Mouse (Mus musculus) lung, embryonic 14.5 days (tissue): ENCODE results near the gene Ppp1r14d. TPM values are rescaled to one million over a fixed set of nuclear protein-coding genes. Genes with fewer than 3 reads are reported as not detected.
A peak's percentile ranks its signal among the peaks of the same experiment; 100 is the strongest.

Experiments
- ATAC-seq: fragments of 200-750 bp; cut with Nextera tagmentation; 2 replicates; pipeline ENCODE4 v1.8.0; 2017; ENCODE audit warnings: mild to moderate bottlenecking, moderate TSS enrichment, moderate library complexity; ENCODE audit not compliant: insufficient read depth
- DNase-seq: peaks from one replicate; pipeline ENCODE4 v3.0.0-alpha.2; 2015
- H3K27ac ChIP-seq: fragments of 300-500 bp; sonication (generic); 2 replicates; pipeline ENCODE4 v1.5.1; 2014; ENCODE audit warnings: low read depth, mild to moderate bottlenecking, moderate library complexity
- H3K27me3 ChIP-seq: fragments of 300-500 bp; sonication (generic); 2 replicates; pipeline ENCODE4 v1.6.1; 2014; ENCODE audit warnings: low read length, control low read depth; ENCODE audit not compliant: insufficient read depth
- H3K36me3 ChIP-seq: fragments of 300-500 bp; sonication (generic); 2 replicates; pipeline ENCODE4 v1.6.1; 2014; ENCODE audit warnings: control low read depth; ENCODE audit not compliant: insufficient read depth
- H3K4me1 ChIP-seq: fragments of 300-500 bp; sonication (generic); 2 replicates; pipeline ENCODE4 v1.6.1; 2014; ENCODE audit warnings: antibody characterized with exemption, control low read depth; ENCODE audit not compliant: insufficient read depth
- H3K4me2 ChIP-seq: fragments of 300-500 bp; sonication (generic); 2 replicates; pipeline ENCODE4 v1.6.1; 2014; ENCODE audit warnings: mild to moderate bottlenecking
- H3K4me3 ChIP-seq: fragments of 300-500 bp; sonication (generic); 2 replicates; pipeline ENCODE4 v1.5.1; 2014; ENCODE audit warnings: low read depth, low read length
- H3K9ac ChIP-seq: fragments of 300-500 bp; sonication (generic); 2 replicates; pipeline ENCODE4 v1.6.1; 2014
- H3K9me3 ChIP-seq: fragments of 300-500 bp; sonication (generic); 2 replicates; pipeline ENCODE4 v1.6.1; 2016; ENCODE audit warnings: low read depth, low read length, control low read depth
- CTCF ChIP-seq: IDR thresholded peaks from 2 replicates; pipeline ENCODE4 v1.5.1; 2016; ENCODE audit warnings: antibody characterized with exemption, low read depth
- WGBS: fragments of 180-500 bp; shearing (Covaris S2); extraction: QIAGEN DNeasy Blood & Tissue Kit; methylation state at CpG from one replicate; pipeline ENCODE4 v1.1.7; 2014; 5-methylcytosine and 5-hydroxymethylcytosine counted together
- polyA plus RNA-seq: library from polyadenylated mRNA; unstranded; fragments of >200 nt; fragmentation: Nextera tagmentation; extraction: Ambion mirVana; gene quantifications from 2 replicates; pipeline ENCODE4 v1.2.1, GENCODE M21; 2014

Gene Ppp1r14d
- polyA plus RNA-seq, 1 experiment from 2014 or later: 0.41 TPM

- H3K9ac ChIP-seq: no peak overlapping the region
- H3K4me1 ChIP-seq: no peaks in the 10 kb centered on the region
- peak overlapping the region; percentile 2; the same call in 1 of the 2 replicates for H3K4me2 ChIP-seq
- WGBS: 20% methylated on average over 8 of the region's 8 CpGs
- no peaks in the 10 kb centered on the region for H3K9me3 ChIP-seq
- ATAC-seq (peak; percentile 66), DNase-seq (peak; percentile 48)
- H3K27ac ChIP-seq: no peak overlapping the region
- no peaks in the 10 kb centered on the region for H3K36me3 ChIP-seq
- H3K27me3 ChIP-seq: no peaks in the 10 kb centered on the region
- H3K4me3 ChIP-seq: no peak overlapping the region
- TF ChIP-seq CTCF: no peak
These were observed 33.3 kb upstream of the Ppp1r14d start for GRCm38 (mm10) chr2:119262978-119263377.

DNA sequence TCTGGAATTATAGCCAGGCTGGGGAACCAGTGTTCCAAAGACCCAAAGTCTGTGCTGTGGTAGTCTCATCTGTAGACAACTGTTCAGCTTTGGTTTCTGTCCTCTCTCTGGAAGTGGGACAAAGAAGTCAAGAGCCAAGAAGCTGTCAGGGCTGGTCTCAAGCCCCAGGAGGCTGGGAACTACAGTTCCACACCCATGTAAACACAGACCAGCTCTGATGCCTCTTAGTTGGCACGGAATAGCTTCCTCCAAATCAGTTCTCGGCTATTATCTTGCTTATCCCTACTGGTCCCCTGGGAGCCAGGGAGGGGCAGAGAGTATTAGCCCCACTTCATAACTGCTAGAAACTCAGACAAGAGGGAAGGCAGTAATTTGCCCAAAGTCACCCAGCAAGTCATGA is 31.6 kb upstream of the Ppp1r14d start:
- no peak for TF ChIP-seq CTCF
- H3K27me3 ChIP-seq: no peaks in the 10 kb centered on the region
- DNase-seq (peak; percentile 67), ATAC-seq (peak; percentile 75)
- no peak overlapping the region for H3K4me3 ChIP-seq
- H3K4me1 ChIP-seq: no peaks in the 10 kb centered on the region
- H3K9ac ChIP-seq: no peak overlapping the region
- WGBS: 20% methylated on average over 2 of the region's 2 CpGs
- no peaks in the 10 kb centered on the region for H3K36me3 ChIP-seq
- no peak overlapping the region for H3K27ac ChIP-seq
- no peak overlapping the region for H3K4me2 ChIP-seq
- no peaks in the 10 kb centered on the region for H3K9me3 ChIP-seq

DNA sequence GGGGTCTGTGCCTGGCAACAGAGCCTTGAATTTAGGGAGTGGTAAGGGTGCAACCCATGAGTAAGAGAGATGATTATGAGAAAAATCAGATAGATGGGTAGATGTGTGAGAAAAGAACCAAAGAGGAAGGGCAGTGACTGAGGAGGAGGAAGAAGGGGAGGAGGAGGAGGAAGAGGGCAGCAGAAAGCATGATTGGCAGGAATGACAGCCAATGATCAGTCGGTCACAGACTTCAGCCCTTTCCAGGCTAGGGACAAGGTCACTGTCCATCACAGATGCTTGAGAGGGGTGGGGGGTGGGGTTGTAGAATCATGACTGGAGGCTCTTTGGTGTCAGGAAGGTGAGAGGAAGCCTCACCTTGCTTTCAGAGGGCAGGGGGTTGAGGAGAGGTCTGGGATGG is 30.8 kb upstream of the Ppp1r14d start:
- Histone ChIP-seq H3K4me3 (no peak overlapping the region), H3K9me3 (no peaks in the 10 kb centered on the region), H3K36me3 (no peaks in the 10 kb centered on the region), H3K4me1 (no peaks in the 10 kb centered on the region), H3K27me3 (no peaks in the 10 kb centered on the region), H3K4me2 (no peak overlapping the region), H3K27ac (no peak overlapping the region), H3K9ac (no peak overlapping the region)
- ATAC-seq (no peak), DNase-seq (no peak)
- no peak for TF ChIP-seq CTCF
- 82% methylated on average over 1 of the region's 1 CpGs for WGBS

DNA sequence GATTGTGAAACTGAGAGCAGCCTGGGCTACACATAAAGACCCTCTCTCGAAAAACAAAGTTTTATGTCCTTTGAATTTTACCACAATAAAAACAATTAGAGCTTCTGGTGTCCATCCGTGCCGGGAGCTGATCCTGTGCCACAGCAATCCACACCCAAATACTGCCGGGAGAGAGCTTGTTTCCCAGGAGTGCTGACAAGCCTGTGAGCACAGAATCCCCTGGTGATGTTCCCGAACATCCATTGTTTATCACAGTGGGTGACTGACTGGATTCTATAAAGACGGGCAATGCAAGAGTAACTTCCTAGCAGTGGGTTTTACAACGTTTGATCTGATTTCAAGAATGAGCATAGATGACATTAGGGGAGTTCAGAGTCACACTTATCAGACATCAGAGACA is 25.3 kb upstream of the Ppp1r14d start:
- ATAC-seq: no peak
- Histone ChIP-seq H3K4me3 (no peak overlapping the region), H3K4me2 (no peak overlapping the region), H3K9ac (no peak overlapping the region), H3K27me3 (0 out of 2 replicates have a peak, but pooled peaks cover 10% of the 10 kb centered on the region), H3K27ac (no peak overlapping the region), H3K4me1 (no peaks in the 10 kb centered on the region), H3K36me3 (no peaks in the 10 kb centered on the region), H3K9me3 (no peaks in the 10 kb centered on the region)
- no peak for DNase-seq
- TF ChIP-seq CTCF: no peak
- WGBS: 29% methylated on average over 7 of the region's 7 CpGs

GRCm38 (mm10) chr2:119250826-119251478 is 21.2 kb upstream of the Ppp1r14d start:
- DNase-seq (peak; percentile 88), ATAC-seq (peak; percentile 71; the same call in 1 of the 2 replicates)
- no peak overlapping the region for H3K9ac ChIP-seq
- TF ChIP-seq CTCF: peak; percentile 95
- no peaks in the 10 kb centered on the region for H3K9me3 ChIP-seq
- 10% methylated on average over 11 of the region's 11 CpGs for WGBS
- H3K27ac ChIP-seq: no peak overlapping the region
- 0 out of 2 replicates have a peak, but pooled peaks cover 10% of the 10 kb centered on the region for H3K27me3 ChIP-seq
- no peak overlapping the region for H3K4me3 ChIP-seq
- H3K4me1 ChIP-seq: no peaks in the 10 kb centered on the region
- H3K36me3 ChIP-seq: no peaks in the 10 kb centered on the region
- 0 out of 2 replicates have a peak overlapping the region, but pooled peaks have one; percentile 4 for H3K4me2 ChIP-seq

GRCm38 (mm10) chr2:119250377-119250776 is 20.7 kb upstream of the Ppp1r14d start:
- ATAC-seq (no peak), DNase-seq (no peak)
- Histone ChIP-seq H3K4me1 (no peaks in the 10 kb centered on the region), H3K4me2 (no peak overlapping the region), H3K9me3 (no peaks in the 10 kb centered on the region), H3K27me3 (0 out of 2 replicates have a peak, but pooled peaks cover 10% of the 10 kb centered on the region), H3K36me3 (no peaks in the 10 kb centered on the region), H3K27ac (no peak overlapping the region), H3K4me3 (no peak overlapping the region), H3K9ac (no peak overlapping the region)
- 57% methylated on average over 5 of the region's 5 CpGs for WGBS
- no peak for TF ChIP-seq CTCF

- Histone ChIP-seq H3K9me3 (no peaks in the 10 kb centered on the region), H3K4me2 (no peak overlapping the region), H3K4me3 (no peak overlapping the region), H3K27ac (no peak overlapping the region), H3K36me3 (no peaks in the 10 kb centered on the region), H3K4me1 (no peaks in the 10 kb centered on the region), H3K27me3 (0 out of 2 replicates have a peak, but pooled peaks cover 4% of the 10 kb centered on the region), H3K9ac (no peak overlapping the region)
- ATAC-seq (0 out of 2 replicates have a peak, but pooled peaks have one; percentile 18), DNase-seq (no peak)
- 44% methylated on average over 4 of the region's 4 CpGs for WGBS
- TF ChIP-seq CTCF: peak; percentile 22; the same call in 1 of the 2 replicates
These were observed 19.9 kb upstream of the Ppp1r14d start for GRCm38 (mm10) chr2:119249592-119250061.
